Mouse (Mus musculus) stomach, embryonic 16.5 days (tissue): ENCODE measurements around the gene Cntn6. TPM values are rescaled to one million over a fixed set of nuclear protein-coding genes. Genes with fewer than 3 reads are reported as not detected.

Source experiments
- ATAC-seq: fragments of 200-750 bp; cut with Nextera tagmentation; 2 replicates; pipeline ENCODE4 v1.8.0; 2017; ENCODE audit warnings: moderate number of reproducible peaks, moderate TSS enrichment; ENCODE audit not compliant: insufficient read depth, low FRiP score
- H3K27ac ChIP-seq: fragments of 300-500 bp; sonication (generic); 2 replicates; pipeline ENCODE4 v1.5.1; 2014; ENCODE audit warnings: low read length
- H3K27me3 ChIP-seq: fragments of 300-500 bp; sonication (generic); 2 replicates; pipeline ENCODE4 v1.6.1; 2014; ENCODE audit warnings: low read length, control low read depth, mixed read lengths; ENCODE audit not compliant: control insufficient read depth, insufficient read depth
- H3K36me3 ChIP-seq: fragments of 300-500 bp; sonication (generic); 2 replicates; pipeline ENCODE4 v1.6.1; 2014; ENCODE audit warnings: low read length; ENCODE audit not compliant: control insufficient read depth, insufficient read depth
- H3K4me1 ChIP-seq: fragments of 300-500 bp; sonication (generic); 2 replicates; pipeline ENCODE4 v1.6.1; 2014; ENCODE audit warnings: low read length, control low read depth, mixed read lengths; ENCODE audit not compliant: control insufficient read depth, insufficient read depth
- H3K4me2 ChIP-seq: fragments of 300-500 bp; sonication (generic); 2 replicates; pipeline ENCODE4 v1.6.1; 2014; ENCODE audit warnings: low read depth, low read length, mixed read lengths
- H3K4me3 ChIP-seq: fragments of 300-500 bp; sonication (generic); replicated peaks from 2 replicates; pipeline ENCODE4 v1.5.1; 2014; ENCODE audit warnings: mild to moderate bottlenecking, low read length
- H3K9ac ChIP-seq: fragments of 300-500 bp; sonication (generic); 2 replicates; pipeline ENCODE4 v1.6.1; 2014; ENCODE audit warnings: low read length
- H3K9me3 ChIP-seq: fragments of 300-500 bp; sonication (generic); replicated peaks from 2 replicates; pipeline ENCODE4 v1.6.1; 2016; ENCODE audit warnings: low read length, control low read depth; ENCODE audit not compliant: control insufficient read depth
- WGBS: fragments of 180-500 bp; shearing (Covaris S2); extraction: QIAGEN DNeasy Blood & Tissue Kit; methylation state at CpG from one replicate; pipeline ENCODE4 v1.1.7; 2014; 5-methylcytosine and 5-hydroxymethylcytosine counted together
- polyA plus RNA-seq: library from polyadenylated mRNA; unstranded; fragments of >200 nt; fragmentation: Nextera tagmentation; extraction: Ambion mirVana; gene quantifications from 2 replicates; pipeline ENCODE4 v1.2.1, GENCODE M21; 2015

Gene Cntn6
- 0.40 and 0.76 TPM in 2 replicates for polyA plus RNA-seq

DNA sequence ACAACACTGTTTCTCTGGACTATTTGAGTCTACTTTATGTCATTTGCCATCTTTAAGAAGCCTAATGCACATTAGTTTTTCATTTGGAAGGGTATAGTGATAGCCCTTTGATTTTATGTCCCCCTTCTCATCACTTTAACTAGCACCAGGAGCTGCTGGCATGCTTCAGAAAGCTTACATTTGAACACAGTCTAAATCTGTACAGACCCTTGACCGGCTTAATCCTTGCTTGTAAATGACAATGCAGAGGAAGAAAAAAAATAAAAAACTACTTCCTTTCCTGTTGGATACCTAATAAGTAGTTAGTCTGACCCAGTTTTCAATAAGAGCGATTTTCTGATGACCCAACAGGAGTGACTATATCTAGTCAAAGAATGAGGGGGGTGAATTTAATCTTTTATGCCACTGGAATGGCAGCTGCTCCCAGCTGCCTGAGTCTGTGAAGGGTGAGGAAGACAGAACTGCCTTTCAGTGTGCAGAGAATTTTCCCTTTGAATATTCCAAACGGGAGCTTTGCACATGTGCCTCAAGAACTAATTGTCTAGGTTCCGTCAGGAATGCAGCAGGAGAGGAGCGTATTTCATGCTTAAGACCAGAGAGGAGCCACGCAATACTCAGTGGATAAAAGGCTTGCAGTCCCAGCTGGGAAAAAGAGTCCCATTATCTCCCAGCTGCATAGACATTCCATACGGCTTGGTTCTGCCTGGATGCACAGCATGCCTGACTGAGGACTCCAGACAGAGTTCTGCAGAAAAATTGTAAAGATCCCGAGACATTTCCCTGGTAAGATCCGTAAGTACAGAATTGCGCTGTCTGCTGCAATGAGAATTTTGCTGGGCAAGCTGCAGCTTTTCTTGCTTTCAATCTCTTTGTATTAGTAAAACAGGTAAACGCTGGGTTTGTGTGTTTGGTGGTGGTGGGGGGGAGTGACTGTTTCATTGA, at the start of gene Cntn6:
Gene Cntn6, plus strand, starts transcription at position 301 of the 942 bp plus-strand sequence.
- no peaks in the 10 kb centered on the region for H3K36me3 ChIP-seq
- ATAC-seq, result no peak
- WGBS, result 46% methylated on average over 11 of the region's 11 CpGs
- no peaks in the 10 kb centered on the region for H3K4me1 ChIP-seq
- H3K4me3 ChIP-seq, result peak within 1 kb of the TSS; percentile 11; the same call in 1 of the 2 replicates
- no peaks in the 10 kb centered on the region for H3K9me3 ChIP-seq
- H3K27me3 ChIP-seq, result no peaks in the 10 kb centered on the region
- H3K9ac ChIP-seq, result no peak within 1 kb of the TSS
- peak within 1 kb of the TSS; percentile 10 for H3K4me2 ChIP-seq
- H3K27ac ChIP-seq, result no peak within 1 kb of the TSS

DNA sequence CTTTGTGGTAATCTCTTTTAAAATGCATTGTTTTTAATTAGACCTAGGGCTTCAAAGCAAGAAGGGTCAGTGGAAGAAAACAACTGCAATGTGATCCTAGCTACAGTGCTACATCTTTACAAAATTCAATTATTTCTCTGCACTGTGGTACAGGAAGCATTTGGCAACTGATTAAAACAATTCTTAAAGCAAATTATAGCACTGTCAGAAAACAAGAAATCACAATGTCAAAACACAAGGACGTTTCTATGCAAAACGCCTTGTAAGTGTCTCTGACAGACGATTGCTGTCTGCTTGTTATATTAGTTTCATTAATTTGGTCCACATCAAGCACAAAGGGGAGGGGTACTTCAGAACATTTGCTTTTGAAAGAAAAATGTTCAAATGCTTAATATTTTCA, 48.9 kb upstream of the Cntn6 start:
- Histone ChIP-seq H3K4me3 (no peak overlapping the region), H3K27me3 (no peaks in the 10 kb centered on the region), H3K4me1 (no peaks in the 10 kb centered on the region), H3K9ac (no peak overlapping the region), H3K36me3 (no peaks in the 10 kb centered on the region), H3K9me3 (no peaks in the 10 kb centered on the region), H3K4me2 (no peak overlapping the region), H3K27ac (no peak overlapping the region)
- WGBS, result 66% methylated on average over 3 of the region's 3 CpGs
- ATAC-seq, result no peak

DNA sequence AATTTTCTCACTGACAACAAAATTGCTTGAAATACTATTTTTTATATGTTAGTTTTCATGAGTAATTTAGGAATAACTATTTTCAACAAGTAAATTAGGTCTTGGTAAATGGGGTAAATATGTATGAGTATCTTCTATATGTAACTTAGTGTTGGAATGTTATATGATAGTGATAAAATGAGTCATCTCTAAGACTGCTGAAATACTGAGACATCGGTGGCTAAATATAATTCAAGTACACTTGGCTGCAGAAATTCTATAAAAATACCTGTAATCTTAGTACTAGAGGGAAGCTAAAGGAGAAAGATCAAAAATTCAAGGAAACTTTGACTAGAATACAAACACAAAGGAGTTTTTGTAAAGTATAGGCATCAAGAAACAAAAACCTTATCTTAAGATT, 21.9 kb upstream of the Cntn6 start:
- no peaks in the 10 kb centered on the region for H3K4me1 ChIP-seq
- no peak overlapping the region for H3K27ac ChIP-seq
- 90% methylated on average over 1 of the region's 1 CpGs for WGBS
- H3K9me3 ChIP-seq, result no peaks in the 10 kb centered on the region
- no peaks in the 10 kb centered on the region for H3K36me3 ChIP-seq
- no peak overlapping the region for H3K4me3 ChIP-seq
- H3K27me3 ChIP-seq, result no peaks in the 10 kb centered on the region
- no peak overlapping the region for H3K4me2 ChIP-seq
- ATAC-seq, result no peak
- no peak overlapping the region for H3K9ac ChIP-seq

DNA sequence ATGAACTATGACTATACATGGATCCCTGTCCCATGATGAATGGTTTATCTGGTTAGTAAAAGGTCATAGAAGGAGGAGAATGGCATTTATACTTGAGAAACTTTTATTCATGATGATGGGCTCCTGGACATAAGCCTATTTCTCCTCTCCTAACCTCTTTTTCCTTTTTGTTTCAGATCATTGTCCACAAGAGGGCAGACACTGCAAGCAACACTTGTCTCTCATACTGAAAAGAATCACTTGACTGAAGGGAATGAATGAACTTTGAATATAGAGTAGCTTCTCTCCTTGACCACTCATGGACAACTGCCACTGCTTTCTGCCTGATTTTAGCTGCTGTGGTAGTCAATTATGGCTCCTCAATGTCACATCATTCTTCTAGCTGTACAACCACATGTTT, 13.3 kb upstream of the Cntn6 start:
- Histone ChIP-seq H3K9me3 (no peaks in the 10 kb centered on the region), H3K27ac (no peak overlapping the region), H3K4me2 (no peak overlapping the region), H3K4me3 (no peak overlapping the region), H3K27me3 (no peaks in the 10 kb centered on the region), H3K4me1 (no peaks in the 10 kb centered on the region), H3K36me3 (no peaks in the 10 kb centered on the region), H3K9ac (no peak overlapping the region)
- ATAC-seq, result no peak

DNA sequence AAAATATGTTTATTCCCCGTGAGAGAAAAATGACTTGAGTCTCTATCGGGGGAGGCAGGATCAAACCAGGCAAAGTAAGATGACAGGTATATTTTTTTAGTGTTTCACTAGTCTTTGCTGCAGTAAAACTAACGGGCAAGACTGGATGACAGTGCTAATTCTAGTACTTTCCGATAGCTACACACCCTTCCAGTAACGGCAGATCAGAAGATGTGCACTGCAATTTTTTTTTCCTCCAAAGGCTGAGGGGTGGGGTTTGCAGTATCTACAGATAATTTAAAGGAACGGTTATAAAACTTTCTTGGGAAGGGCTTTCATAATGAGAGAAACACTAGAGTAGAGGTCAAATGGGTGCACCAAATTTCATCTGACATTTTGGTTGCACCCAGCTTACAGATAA, 869 bp downstream of the Cntn6 start:
- 59% methylated on average over 6 of the region's 6 CpGs for WGBS
- Histone ChIP-seq H3K4me2 (peak overlapping the region; percentile 10), H3K9ac (no peak overlapping the region), H3K27me3 (no peaks in the 10 kb centered on the region), H3K4me3 (no peak overlapping the region; the same call in 1 of the 2 replicates), H3K27ac (no peak overlapping the region), H3K4me1 (no peaks in the 10 kb centered on the region), H3K9me3 (no peaks in the 10 kb centered on the region), H3K36me3 (no peaks in the 10 kb centered on the region)
- ATAC-seq, result no peak

DNA sequence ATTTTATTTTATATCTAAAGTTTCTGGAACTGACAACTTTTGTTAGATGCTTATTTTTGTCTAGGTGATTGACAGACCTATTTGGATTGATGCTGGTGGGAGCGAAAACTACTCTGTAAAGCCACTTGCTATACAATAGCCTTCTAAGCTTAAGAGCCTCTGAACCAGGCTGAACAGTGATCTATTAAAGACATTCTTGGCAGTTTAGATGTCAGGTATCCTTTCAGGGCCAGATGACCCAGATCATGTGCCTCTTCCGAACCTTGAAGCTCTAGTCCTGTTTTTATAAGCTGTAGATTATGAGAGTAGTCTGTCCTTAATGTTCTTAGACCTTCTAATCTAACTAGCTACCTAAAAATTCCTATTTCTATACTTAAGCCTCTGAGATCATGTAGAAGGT, 3.2 kb downstream of the Cntn6 start:
- Histone ChIP-seq H3K36me3 (no peaks in the 10 kb centered on the region), H3K9ac (no peak overlapping the region), H3K9me3 (no peaks in the 10 kb centered on the region), H3K4me3 (no peak overlapping the region), H3K4me2 (no peak overlapping the region), H3K27me3 (no peaks in the 10 kb centered on the region), H3K4me1 (no peaks in the 10 kb centered on the region), H3K27ac (no peak overlapping the region)
- no peak for ATAC-seq
- WGBS, result 79% methylated on average over 2 of the region's 2 CpGs

DNA sequence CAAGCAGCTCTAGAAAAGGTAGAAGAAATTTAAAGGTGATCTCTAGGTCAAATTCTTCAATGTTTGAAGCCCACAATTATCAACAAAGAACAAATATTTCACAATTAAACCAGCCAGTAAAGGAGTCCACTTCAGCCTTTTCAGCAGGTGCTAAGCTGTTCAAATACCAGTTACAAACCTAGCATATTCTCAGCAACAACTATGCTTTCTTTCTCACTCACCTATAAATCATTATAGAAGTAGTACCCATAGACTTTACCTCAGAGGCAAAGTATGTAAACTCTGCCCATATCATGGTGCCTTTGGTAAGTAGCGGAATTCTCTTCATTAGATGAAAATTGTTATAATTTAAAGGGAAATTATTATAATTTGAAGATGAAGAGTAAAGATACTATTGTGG, 71.4 kb downstream of the Cntn6 start:
- Histone ChIP-seq H3K9ac (no peak overlapping the region), H3K9me3 (no peaks in the 10 kb centered on the region), H3K4me2 (no peak overlapping the region), H3K4me3 (no peak overlapping the region), H3K4me1 (no peaks in the 10 kb centered on the region), H3K27ac (no peak overlapping the region), H3K36me3 (no peaks in the 10 kb centered on the region), H3K27me3 (no peaks in the 10 kb centered on the region)
- no peak for ATAC-seq
- WGBS, result 80% methylated on average over 1 of the region's 1 CpGs

DNA sequence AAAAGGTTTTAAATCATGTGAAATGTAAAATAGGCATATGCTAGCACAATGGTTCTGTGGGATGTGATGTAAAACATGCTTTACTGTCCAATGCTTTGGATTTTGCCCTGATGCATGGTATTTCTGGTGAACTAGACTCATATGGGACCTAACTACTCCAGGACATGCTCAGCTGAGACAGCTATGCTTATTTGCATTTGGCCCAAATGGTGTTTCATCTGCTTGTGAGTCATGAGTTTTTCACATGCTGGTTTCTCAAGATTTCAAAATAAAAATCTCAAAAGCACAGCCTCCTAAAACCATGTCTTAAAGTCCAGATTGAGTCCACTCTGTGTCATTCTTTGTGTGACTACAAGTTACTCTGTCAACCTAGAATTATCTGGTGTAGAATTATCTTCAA, 77.0 kb downstream of the Cntn6 start:
- no peak overlapping the region for H3K9ac ChIP-seq
- no peak for ATAC-seq
- H3K4me1 ChIP-seq, result no peaks in the 10 kb centered on the region
- H3K4me3 ChIP-seq, result no peak overlapping the region
- no peaks in the 10 kb centered on the region for H3K27me3 ChIP-seq
- H3K27ac ChIP-seq, result no peak overlapping the region
- no peak overlapping the region for H3K4me2 ChIP-seq
- H3K9me3 ChIP-seq, result no peaks in the 10 kb centered on the region
- no peaks in the 10 kb centered on the region for H3K36me3 ChIP-seq

DNA sequence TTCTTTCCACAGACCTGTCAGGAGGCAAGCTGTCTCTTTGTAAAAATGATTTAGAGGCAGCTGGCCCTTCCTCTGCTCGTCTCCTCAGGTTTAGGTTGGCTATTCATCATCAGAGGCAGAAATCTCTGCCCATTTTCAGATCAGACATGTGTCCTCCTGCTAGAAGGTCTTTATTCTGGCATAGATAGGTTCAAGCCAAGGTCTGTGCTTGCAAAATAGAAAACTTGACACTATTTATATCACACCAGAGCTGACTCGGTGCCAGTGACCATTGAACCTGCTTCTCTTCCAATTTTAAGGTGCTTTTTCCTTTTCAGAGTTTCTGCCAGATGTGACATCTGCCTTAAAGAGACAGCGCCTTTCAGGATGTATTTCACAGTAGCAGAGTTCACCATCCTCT, 95.4 kb downstream of the Cntn6 start:
- WGBS, result 46% methylated on average over 3 of the region's 3 CpGs
- no peaks in the 10 kb centered on the region for H3K27me3 ChIP-seq
- no peak overlapping the region for H3K9ac ChIP-seq
- H3K4me3 ChIP-seq, result no peak overlapping the region
- no peaks in the 10 kb centered on the region for H3K4me1 ChIP-seq
- H3K9me3 ChIP-seq, result no peaks in the 10 kb centered on the region
- ATAC-seq, result no peak
- no peak overlapping the region for H3K4me2 ChIP-seq
- no peak overlapping the region for H3K27ac ChIP-seq
- H3K36me3 ChIP-seq, result no peaks in the 10 kb centered on the region
